Mouse (Mus musculus): ENCODE data around the gene Amn1. TPM values are rescaled to one million over a fixed set of nuclear protein-coding genes. Genes with fewer than 3 reads are reported as not detected.
"Not testable (repeated sequence)": the region's sequence is repeated elsewhere in the genome, so short reads cannot be mapped to it uniquely, and the experiment has no call there.

The Amn1 gene
- total RNA-seq, 2 experiments from 2014 or later: 31.5 to 33.6 TPM

- no peak for DNase-seq (ENCODE audit: extremely low spot score in 1 of 2, low spot score in 1 of 2)
Observed at GRCm38 (mm10) chr6:149155031-149155841, 33.3 kb downstream of the Amn1 start.

- DNase-seq (ENCODE audit: extremely low spot score in 1 of 2, low spot score in 1 of 2): no peak
Observed at GRCm38 (mm10) chr6:149154116-149155030, 34.1 kb downstream of the Amn1 start.

GRCm38 (mm10) chr6:149153473-149154115, 34.9 kb downstream of the Amn1 start:
- no peak for DNase-seq (ENCODE audit: extremely low spot score in 1 of 2, low spot score in 1 of 2)

- DNase-seq (ENCODE audit: extremely low spot score in 1 of 2, low spot score in 1 of 2): no peak
Observed at GRCm38 (mm10) chr6:149152119-149152518, 36.4 kb downstream of the Amn1 start.

- no peak for DNase-seq (ENCODE audit: extremely low spot score in 1 of 2, low spot score in 1 of 2)
Observed at GRCm38 (mm10) chr6:149148436-149149229, 39.9 kb downstream of the Amn1 start.

- DNase-seq (ENCODE audit: extremely low spot score in 1 of 2, low spot score in 1 of 2): no peak
Observed at GRCm38 (mm10) chr6:149145143-149145542, 43.4 kb downstream of the Amn1 start.

- DNase-seq (ENCODE audit: extremely low spot score in 1 of 2, low spot score in 1 of 2): peak; percentile 62 to 67
Observed at GRCm38 (mm10) chr6:149141393-149142173, 46.9 kb downstream of the Amn1 start.

- DNase-seq (ENCODE audit: extremely low spot score in 1 of 2, low spot score in 1 of 2): no peak
Observed at GRCm38 (mm10) chr6:149139471-149139870, 49.0 kb downstream of the Amn1 start, which contains the start of gene Etfbkmt. Gene Etfbkmt (plus strand): TSS chr6:149139849.

GRCm38 (mm10) chr6:149139011-149139410, 49.5 kb downstream of the Amn1 start:
- no peak for DNase-seq (ENCODE audit: extremely low spot score in 1 of 2, low spot score in 1 of 2)

- DNase-seq (ENCODE audit: extremely low spot score in 1 of 2, low spot score in 1 of 2): no peak
Observed at GRCm38 (mm10) chr6:149137936-149138335, 50.6 kb downstream of the Amn1 start.

- no peak for DNase-seq (ENCODE audit: extremely low spot score in 1 of 2, low spot score in 1 of 2)
Observed at GRCm38 (mm10) chr6:149135631-149136030, 52.9 kb downstream of the Amn1 start.

- no peak for DNase-seq (ENCODE audit: extremely low spot score in 1 of 2, low spot score in 1 of 2)
Observed at GRCm38 (mm10) chr6:149134391-149135150, 53.9 kb downstream of the Amn1 start.

- DNase-seq (ENCODE audit: extremely low spot score in 1 of 2, low spot score in 1 of 2): peak in 1 of 2 experiments; percentile 9
Observed at GRCm38 (mm10) chr6:149132311-149133077, 56.0 kb downstream of the Amn1 start.

GRCm38 (mm10) chr6:149131111-149131510, 57.4 kb downstream of the Amn1 start:
- DNase-seq (ENCODE audit: extremely low spot score in 1 of 2, low spot score in 1 of 2): no peak

GRCm38 (mm10) chr6:149129870-149130269, 58.6 kb downstream of the Amn1 start, which contains the start of gene Gm10203:
Gene Gm10203 (plus strand): TSS chr6:149130170.
- not testable (repeated sequence) for DNase-seq (ENCODE audit: extremely low spot score in 1 of 2, low spot score in 1 of 2)

- peak in 1 of 2 experiments; percentile 22 for DNase-seq (ENCODE audit: extremely low spot score in 1 of 2, low spot score in 1 of 2)
Observed at GRCm38 (mm10) chr6:149126675-149127074, 61.8 kb downstream of the Amn1 start.

GRCm38 (mm10) chr6:149123042-149123441, 65.5 kb downstream of the Amn1 start:
- no peak for DNase-seq (ENCODE audit: extremely low spot score in 1 of 2, low spot score in 1 of 2)

Data from layer of hippocampus, postnatal 25 days (tissue).